Mouse (Mus musculus): Measurements from ENCODE around the gene Epx.

Epx gene

GRCm38 (mm10) chr11:87828239-87828900 lies 47.0 kb downstream of the Epx start, which contains the start of gene Lpo:
Lpo (minus strand) TSS chr11:87828289.
- no peak for DNase-seq

GRCm38 (mm10) chr11:87821502-87821901 lies 53.8 kb downstream of the Epx start:
- no peak for DNase-seq

- DNase-seq, result no peak
Observed at GRCm38 (mm10) chr11:87817443-87817773, 57.9 kb downstream of the Epx start.

- no peak for DNase-seq
Observed at GRCm38 (mm10) chr11:87816707-87817442, 58.5 kb downstream of the Epx start.

GRCm38 (mm10) chr11:87814831-87815230 lies 60.5 kb downstream of the Epx start:
- DNase-seq, result no peak
